ENCODE assay signal across 10 mouse cellular contexts in the genomic region with DNA sequence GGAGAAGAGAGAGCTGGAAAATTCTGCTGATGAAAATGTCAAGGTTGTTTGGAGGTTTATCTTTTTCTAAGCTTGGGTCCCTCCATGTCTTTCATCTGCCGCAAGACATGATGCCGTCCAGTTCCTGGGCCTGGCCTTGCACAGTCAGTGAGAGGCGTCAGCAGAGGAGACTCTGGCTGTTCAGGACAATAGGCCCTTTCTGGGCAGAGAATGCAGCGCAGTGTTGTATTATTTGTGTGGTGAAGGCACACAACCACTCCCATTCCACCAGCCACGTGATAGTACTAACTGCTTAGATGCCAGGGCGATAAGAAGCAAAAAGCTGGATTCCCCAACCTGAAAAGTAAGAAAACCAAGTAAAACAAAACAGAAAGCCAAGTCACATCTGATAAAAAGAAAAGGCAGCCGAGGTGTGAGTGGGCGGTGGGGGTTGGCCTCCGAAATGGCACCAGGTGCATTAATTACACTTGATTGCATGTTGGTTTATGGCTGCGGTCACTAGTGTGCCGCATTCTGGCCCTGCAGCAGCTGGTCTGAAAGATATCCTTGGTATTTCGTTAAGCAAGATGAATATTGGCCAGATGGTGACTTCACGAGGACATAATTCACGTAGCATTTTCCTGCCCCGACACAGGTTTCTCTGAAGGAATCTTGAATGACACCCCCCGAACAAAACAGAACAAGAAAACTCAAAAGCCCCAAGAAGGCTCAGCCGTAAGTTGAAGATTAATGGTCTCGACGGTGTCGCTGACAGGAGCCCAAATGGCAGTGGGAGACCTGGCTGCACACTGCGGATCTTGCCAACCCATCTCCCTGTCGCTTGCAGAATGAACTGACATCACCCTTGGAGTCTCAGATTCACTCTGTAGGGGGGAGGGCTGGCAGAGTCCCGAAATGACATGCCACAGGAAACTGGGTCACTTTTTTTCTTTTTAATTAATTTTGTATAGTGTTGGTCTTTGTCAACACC.
DNase-seq lines count a peak whose midpoint lies in the region; ATAC-seq and TF ChIP-seq lines count a peak whose summit lies in the region.
"Had no signal": no experiment of that assay in that cellular context is flagged by ENCODE, and none has a peak within 500 bp of the region (broad histone marks: within the 10 kb centered on the region; RNA-seq: fewer than 3 reads in every experiment).

No protein-coding gene starts in this region.

- no peak for ATAC-seq in limb, embryonic 13.5 days (ENCODE audit: low FRiP score, low read depth)

- intact Hi-C loops in gastrocnemius, adult 2 months (cut with DNase I), result no loop called here

- peak overlapping the region; percentile 56 for H3K4me3 ChIP-seq in gastrocnemius, adult 2 months
- no peak overlapping the region for H3K4me3 ChIP-seq in limb, embryonic 13.5 days
- H3K4me3 ChIP-seq in kidney, adult 2 months (ENCODE audit: insufficient read depth, low read depth, low read length), result no peak overlapping the region

- H3K4me1 ChIP-seq in limb, embryonic 13.5 days, result peaks cover 26% of the 10 kb centered on the region
- H3K4me1 ChIP-seq in kidney, adult 2 months (ENCODE audit: control insufficient read depth, insufficient read depth, low read length), result peaks cover 14% of the 10 kb centered on the region; the same call in 1 of the 2 replicates

- H3K27me3 ChIP-seq in limb, embryonic 13.5 days, result no peaks in the 10 kb centered on the region
- H3K27me3 ChIP-seq in kidney, adult 2 months (replicated peaks; ENCODE audit: control insufficient read depth, insufficient read depth, low read length), result no peaks in the 10 kb centered on the region

- peak; percentile 4 to 21 for DNase-seq in kidney, postnatal 4 days
- DNase-seq in kidney, adult 8-10 months, result no peak
- DNase-seq in adrenal gland, adult 2 months, result peak; percentile 78
- peak; percentile 72 for DNase-seq in gastrocnemius, adult 2 months
- no peak for DNase-seq in kidney, adult 2 months
- no peak for DNase-seq in frontal cortex, postnatal 25 days (ENCODE audit: low spot score in 2 of 2)
- DNase-seq in urinary bladder, adult 2 months (ENCODE audit: low spot score), result no peak
- DNase-seq: lung, postnatal 14 days; right cerebral cortex, postnatal 14 days had no signal

- no peak for TF ChIP-seq CTCF in gastrocnemius, adult 2 months (IDR thresholded peaks at IDR 0.05)
- TF ChIP-seq CTCF in kidney, adult 2 months (conservative IDR thresholded peaks at IDR 0.05; ENCODE audit: insufficient read depth, insufficient read length, low read depth, low read length), result no peak

- TF ChIP-seq POLR2A in kidney, adult 2 months (IDR thresholded peaks at IDR 0.05; ENCODE audit: low read depth, low read length), result no peak

- H3K4me2 ChIP-seq in limb, embryonic 13.5 days (replicated peaks), result peak overlapping the region; percentile 9; the same call in 1 of the 2 replicates

- H3K9me3 ChIP-seq in limb, embryonic 13.5 days, result no peaks in the 10 kb centered on the region

- WGBS in limb, embryonic 13.5 days, result 30% methylated on average over 23 of the region's 23 CpGs
- 76% methylated on average over 23 of the region's 23 CpGs for WGBS in kidney, adult 2 months

- H3K27ac ChIP-seq in gastrocnemius, adult 2 months, result peak overlapping the region; percentile 66
- no peak overlapping the region for H3K27ac ChIP-seq in limb, embryonic 13.5 days
- no peak overlapping the region for H3K27ac ChIP-seq in kidney, adult 2 months (ENCODE audit: insufficient read depth, low read depth, low read length)

- no peak overlapping the region for H3K9ac ChIP-seq in limb, embryonic 13.5 days

- no peaks in the 10 kb centered on the region for H3K36me3 ChIP-seq in limb, embryonic 13.5 days
- no peaks in the 10 kb centered on the region for H3K36me3 ChIP-seq in kidney, adult 2 months (ENCODE audit: control insufficient read depth, insufficient read depth, low read length)

Comparison
In these comparisons a context has a peak if more than half of its experiments do, and no peak if none do; other contexts are left out.
1. DNase-seq: peak in kidney, postnatal 4 days (2 of 2), adrenal gland, adult 2 months (single experiment) and gastrocnemius, adult 2 months (single experiment); none in kidney, adult 8-10 months (0 of 2), kidney, adult 2 months (single experiment), frontal cortex, postnatal 25 days (0 of 2) and urinary bladder, adult 2 months (single experiment).